Mouse (Mus musculus) central nervous system, embryonic 11.5 days (tissue): Measurements from ENCODE around the gene Rassf3. TPM values are rescaled to one million over a fixed set of nuclear protein-coding genes. Genes with fewer than 3 reads are reported as not detected.

Experiments used
- polyA plus RNA-seq: library from polyadenylated mRNA; depleted of rRNA; stranded (reverse); fragments of >200 nt; gene quantifications from 2 replicates; pipeline ENCODE4 v1.2.3, GENCODE M21; 2012; rRNA removed

Gene Rassf3
- polyA plus RNA-seq, result 8.7 and 14.6 TPM in 2 replicates

DNA sequence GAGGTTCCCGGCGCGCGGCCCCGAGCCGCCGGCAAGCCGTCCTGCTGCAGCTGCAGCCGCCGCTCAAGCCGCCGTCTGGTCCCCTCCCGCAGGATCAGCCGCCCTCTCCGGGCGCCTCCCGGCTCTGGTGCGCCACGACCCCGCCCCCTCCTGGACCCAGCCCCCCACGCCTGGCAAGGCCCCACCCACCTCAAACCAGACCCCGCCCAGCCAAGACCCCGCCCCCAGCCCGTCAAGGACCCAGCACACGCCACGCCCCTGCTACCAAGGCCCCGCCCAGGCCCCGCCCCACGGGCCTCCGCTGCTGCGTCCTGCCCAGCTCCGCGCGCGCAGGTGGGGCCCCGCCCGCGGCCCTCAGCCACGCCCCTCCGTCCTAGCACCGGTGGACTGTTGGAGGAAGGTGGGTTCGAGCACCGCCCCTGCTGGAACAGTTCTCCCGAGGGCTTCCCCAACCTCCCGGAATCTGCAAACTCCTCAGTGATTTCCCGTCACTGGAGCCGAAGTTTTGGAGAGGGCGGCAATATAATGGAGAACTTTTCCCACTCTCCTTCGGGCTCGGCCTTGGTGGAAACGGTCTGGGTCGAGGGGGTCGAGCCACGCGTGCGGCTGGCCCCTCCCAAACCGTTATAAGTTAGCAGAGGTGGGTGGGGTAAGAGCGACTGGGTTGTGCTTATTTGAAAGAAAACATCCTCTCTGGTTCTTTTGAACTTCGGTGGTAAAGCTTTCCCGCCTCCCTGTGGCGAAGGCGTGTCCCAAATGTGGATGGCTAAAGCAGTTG lies at the start of gene Rassf3:
Gene Rassf3, minus strand, starts transcription at position 158 of the 778 bp plus-strand sequence.

DNA sequence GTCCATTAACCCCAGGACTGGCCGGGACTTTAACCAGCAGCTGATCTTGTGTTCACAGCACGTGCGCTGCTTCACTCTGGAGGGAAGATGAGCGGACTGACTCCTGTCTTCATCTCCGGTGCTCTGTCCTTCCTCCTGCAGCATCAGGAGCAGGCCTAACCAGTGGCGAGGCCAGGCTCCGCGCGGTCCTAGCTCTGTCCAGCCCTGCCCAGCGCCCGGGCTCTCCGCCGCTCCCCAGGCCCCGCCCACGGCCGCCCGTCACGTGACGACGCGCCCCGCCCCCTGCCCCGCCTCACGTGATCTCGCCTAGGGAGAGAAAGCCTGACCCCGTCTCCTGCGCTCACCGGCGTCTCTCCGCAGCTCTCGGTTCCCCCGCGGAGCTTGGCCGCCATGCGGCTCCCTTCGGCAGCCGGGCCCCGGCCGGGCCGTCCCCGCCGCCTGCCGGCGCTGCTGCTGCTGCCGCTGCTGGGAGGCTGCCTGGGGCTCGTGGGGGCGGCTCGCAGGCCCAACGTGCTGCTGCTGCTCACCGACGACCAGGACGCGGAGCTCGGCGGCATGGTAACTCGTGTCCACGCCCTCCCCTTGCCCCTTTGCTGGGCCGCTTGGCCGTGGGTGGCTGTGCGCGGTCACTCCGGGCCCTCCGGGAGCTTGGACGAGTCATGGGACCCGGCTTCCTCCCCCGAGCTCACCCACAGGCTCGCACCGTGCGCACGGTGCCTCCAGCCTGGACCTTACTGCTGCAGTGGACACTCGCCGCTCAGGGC lies 111.2 kb downstream of the Rassf3 start, which contains the start of gene Gns:
Gene Gns, plus strand, starts transcription at position 290 of the 764 bp plus-strand sequence.

Other genes starting within 250 kb of the Rassf3 start
- 3.2 and 3.7 TPM in 2 replicates for gene Tbc1d30, start 125.1 kb downstream of the Rassf3 start, polyA plus RNA-seq
- 30.7 and 31.6 TPM in 2 replicates for gene Gns, start 111.3 kb downstream of the Rassf3 start, polyA plus RNA-seq
- 37.8 and 40.7 TPM in 2 replicates for gene Tbk1, start 110.4 kb upstream of the Rassf3 start, polyA plus RNA-seq
- 75.0 and 78.9 TPM in 2 replicates for gene Xpot, start 150.0 kb upstream of the Rassf3 start, polyA plus RNA-seq
- gene D930020B18Rik, start 165.2 kb upstream of the Rassf3 start, polyA plus RNA-seq, result 0.14 and 0.32 TPM in 2 replicates